Mouse (Mus musculus): ENCODE measurements around the gene Hmga2. TPM values are rescaled to one million over a fixed set of nuclear protein-coding genes. Genes with fewer than 3 reads are reported as not detected.

Gene Hmga2
- polyA plus RNA-seq, 1 experiment from 2014 or later = 2.2 TPM

GRCm38 (mm10) chr10:120390912-120391835, 85.1 kb downstream of the Hmga2 start:
- Histone ChIP-seq H3K4me3 (ENCODE audit: low read depth, low read length) (no peak overlapping the region), H3K9me3 (ENCODE audit: low read length) (no peaks in the 10 kb centered on the region), H3K27me3 (replicated peaks; ENCODE audit: insufficient read depth, low read length) (no peaks in the 10 kb centered on the region), H3K36me3 (ENCODE audit: insufficient read depth, low read length) (no peaks in the 10 kb centered on the region), H3K4me1 (ENCODE audit: insufficient read depth, low read depth, low read length) (no peaks in the 10 kb centered on the region), H3K9ac (replicated peaks; ENCODE audit: low read depth) (no peak overlapping the region), H3K4me2 (replicated peaks; ENCODE audit: low read depth, low read length) (peak overlapping the region; percentile 41; the same call in 1 of the 2 replicates), H3K27ac (ENCODE audit: low read length) (no peak overlapping the region)
- TF ChIP-seq EP300 (IDR thresholded peaks at IDR 0.05) (no peak), CTCF (IDR thresholded peaks at IDR 0.05) (no peak)
- 44% methylated on average over 28 of the region's 28 CpGs for WGBS
- ATAC-seq = no peak
- no peak for DNase-seq (ENCODE audit: low spot score)

- Histone ChIP-seq H3K4me2 (replicated peaks; ENCODE audit: low read depth, low read length) (no peak overlapping the region), H3K4me1 (ENCODE audit: insufficient read depth, low read depth, low read length) (peaks cover 5% of the 10 kb centered on the region), H3K9me3 (ENCODE audit: low read length) (no peaks in the 10 kb centered on the region), H3K27me3 (replicated peaks; ENCODE audit: insufficient read depth, low read length) (no peaks in the 10 kb centered on the region), H3K27ac (ENCODE audit: low read length) (no peak overlapping the region), H3K36me3 (ENCODE audit: insufficient read depth, low read length) (no peaks in the 10 kb centered on the region), H3K9ac (replicated peaks; ENCODE audit: low read depth) (no peak overlapping the region), H3K4me3 (ENCODE audit: low read depth, low read length) (no peak overlapping the region)
- DNase-seq (ENCODE audit: low spot score) (no peak), ATAC-seq (no peak)
- 54% methylated on average over 6 of the region's 6 CpGs for WGBS
- TF ChIP-seq EP300 (IDR thresholded peaks at IDR 0.05) (no peak), CTCF (IDR thresholded peaks at IDR 0.05) (no peak)
These were observed 86.6 kb downstream of the Hmga2 start for GRCm38 (mm10) chr10:120389707-120390106.

- Histone ChIP-seq H3K9me3 (ENCODE audit: low read length) (no peaks in the 10 kb centered on the region), H3K36me3 (ENCODE audit: insufficient read depth, low read length) (no peaks in the 10 kb centered on the region), H3K4me1 (ENCODE audit: insufficient read depth, low read depth, low read length) (peaks cover 5% of the 10 kb centered on the region), H3K4me2 (replicated peaks; ENCODE audit: low read depth, low read length) (no peak overlapping the region), H3K9ac (replicated peaks; ENCODE audit: low read depth) (no peak overlapping the region), H3K27ac (ENCODE audit: low read length) (no peak overlapping the region), H3K4me3 (ENCODE audit: low read depth, low read length) (no peak overlapping the region), H3K27me3 (replicated peaks; ENCODE audit: insufficient read depth, low read length) (no peaks in the 10 kb centered on the region)
- no peak for ATAC-seq
- TF ChIP-seq CTCF (IDR thresholded peaks at IDR 0.05) (no peak), EP300 (IDR thresholded peaks at IDR 0.05) (no peak)
- WGBS = 32% methylated on average over 10 of the region's 10 CpGs
- DNase-seq (ENCODE audit: low spot score) = no peak
These were observed 87.3 kb downstream of the Hmga2 start for GRCm38 (mm10) chr10:120388966-120389365.

- no peak for ATAC-seq
- no peaks in the 10 kb centered on the region for H3K9me3 ChIP-seq (ENCODE audit: low read length)
- no peaks in the 10 kb centered on the region for H3K27me3 ChIP-seq (replicated peaks; ENCODE audit: insufficient read depth, low read length)
- no peak overlapping the region for H3K4me3 ChIP-seq (ENCODE audit: low read depth, low read length)
- WGBS = 23% methylated on average over 8 of the region's 8 CpGs
- H3K4me1 ChIP-seq (ENCODE audit: insufficient read depth, low read depth, low read length) = peaks cover 5% of the 10 kb centered on the region
- TF ChIP-seq CTCF (IDR thresholded peaks at IDR 0.05) = no peak
- no peak for TF ChIP-seq EP300 (IDR thresholded peaks at IDR 0.05)
- H3K4me2 ChIP-seq (replicated peaks; ENCODE audit: low read depth, low read length) = 0 out of 2 replicates have a peak overlapping the region, but pooled peaks have one; percentile 1
- H3K27ac ChIP-seq (ENCODE audit: low read length) = no peak overlapping the region
- no peaks in the 10 kb centered on the region for H3K36me3 ChIP-seq (ENCODE audit: insufficient read depth, low read length)
- no peak overlapping the region for H3K9ac ChIP-seq (replicated peaks; ENCODE audit: low read depth)
- DNase-seq (ENCODE audit: low spot score) = no peak
These were observed 87.8 kb downstream of the Hmga2 start for GRCm38 (mm10) chr10:120388400-120388871.

- TF ChIP-seq CTCF (IDR thresholded peaks at IDR 0.05) (no peak), EP300 (IDR thresholded peaks at IDR 0.05) (no peak)
- Histone ChIP-seq H3K36me3 (ENCODE audit: insufficient read depth, low read length) (no peaks in the 10 kb centered on the region), H3K4me3 (ENCODE audit: low read depth, low read length) (no peak overlapping the region), H3K27me3 (replicated peaks; ENCODE audit: insufficient read depth, low read length) (no peaks in the 10 kb centered on the region), H3K27ac (ENCODE audit: low read length) (no peak overlapping the region), H3K4me1 (ENCODE audit: insufficient read depth, low read depth, low read length) (peaks cover 5% of the 10 kb centered on the region), H3K4me2 (replicated peaks; ENCODE audit: low read depth, low read length) (no peak overlapping the region), H3K9ac (replicated peaks; ENCODE audit: low read depth) (no peak overlapping the region), H3K9me3 (ENCODE audit: low read length) (no peaks in the 10 kb centered on the region)
- ATAC-seq (no peak), DNase-seq (ENCODE audit: low spot score) (no peak)
- WGBS = 84% methylated on average over 8 of the region's 8 CpGs
These were observed 89.2 kb downstream of the Hmga2 start for GRCm38 (mm10) chr10:120387105-120387504.

GRCm38 (mm10) chr10:120384797-120385600, 91.3 kb downstream of the Hmga2 start:
- Histone ChIP-seq H3K27me3 (replicated peaks; ENCODE audit: insufficient read depth, low read length) (no peaks in the 10 kb centered on the region), H3K4me3 (ENCODE audit: low read depth, low read length) (no peak overlapping the region), H3K9ac (replicated peaks; ENCODE audit: low read depth) (no peak overlapping the region), H3K4me2 (replicated peaks; ENCODE audit: low read depth, low read length) (no peak overlapping the region), H3K9me3 (ENCODE audit: low read length) (no peaks in the 10 kb centered on the region), H3K36me3 (ENCODE audit: insufficient read depth, low read length) (no peaks in the 10 kb centered on the region), H3K27ac (ENCODE audit: low read length) (no peak overlapping the region), H3K4me1 (ENCODE audit: insufficient read depth, low read depth, low read length) (peaks cover 5% of the 10 kb centered on the region)
- peak; percentile 56; the same call in 1 of the 2 replicates for TF ChIP-seq EP300 (IDR thresholded peaks at IDR 0.05)
- no peak for TF ChIP-seq CTCF (IDR thresholded peaks at IDR 0.05)
- WGBS = 41% methylated on average over 10 of the region's 10 CpGs
- DNase-seq (ENCODE audit: low spot score) = peak; percentile 47
- ATAC-seq = peak; percentile 66
